Mouse (Mus musculus): ENCODE data around the gene Ggact.

DNA sequence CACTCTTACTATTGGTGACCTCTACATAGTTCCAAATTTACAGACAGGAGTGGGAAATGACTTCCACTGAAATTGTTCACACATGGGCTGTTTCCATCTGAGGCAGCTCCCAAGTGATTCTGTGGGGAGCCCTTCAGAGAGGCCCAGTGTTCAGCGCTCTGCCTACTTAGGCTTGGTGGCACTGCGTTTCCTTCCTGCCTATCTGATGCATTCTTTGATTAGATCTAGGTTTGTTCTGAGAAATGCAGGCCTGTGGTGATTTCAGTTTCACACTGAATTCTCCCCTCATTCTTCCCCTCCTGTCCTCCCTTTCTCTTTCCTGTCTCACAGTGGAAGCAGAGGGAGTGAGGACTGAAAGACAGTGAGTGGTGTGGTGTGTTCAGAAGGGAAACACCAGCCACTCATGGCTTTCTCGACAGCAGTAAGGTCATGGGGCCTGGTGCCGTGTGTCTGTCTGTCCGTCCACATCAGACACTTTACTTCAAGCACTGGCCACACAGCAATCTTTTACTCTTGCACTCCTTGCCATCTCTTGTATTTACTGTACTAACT, 61.0 kb downstream of the Ggact start:
- TF ChIP-seq CTCF (IDR thresholded peaks at IDR 0.05; ENCODE audit: low read depth, low read length) (no peak), POLR2A (IDR thresholded peaks at IDR 0.05; ENCODE audit: borderline replicate concordance, low read depth, low read length) (no peak)
